Mouse (Mus musculus) midbrain, embryonic 14.5 days (tissue): ENCODE data around the gene Zfp989. TPM values are rescaled to one million over a fixed set of nuclear protein-coding genes. Genes with fewer than 3 reads are reported as not detected.
"Not testable (repeated sequence)": the region's sequence is repeated elsewhere in the genome, so short reads cannot be mapped to it uniquely, and the experiment has no call there.

Source experiments
- ATAC-seq: fragments of 200-750 bp; cut with Nextera tagmentation; 2 replicates; pipeline ENCODE4 v1.8.0; 2017; ENCODE audit warnings: moderate number of reproducible peaks, moderate library complexity; ENCODE audit not compliant: low FRiP score, low TSS enrichment
- DNase-seq: peaks from one replicate; pipeline ENCODE4 v3.0.0-alpha.2; 2015
- H3K27ac ChIP-seq: fragments of 300-500 bp; sonication (generic); replicated peaks from 2 replicates; pipeline ENCODE4 v1.5.1; 2014; ENCODE audit warnings: mild to moderate bottlenecking, low read depth, low read length, moderate library complexity
- H3K27me3 ChIP-seq: fragments of 300-500 bp; sonication (generic); 2 replicates; pipeline ENCODE4 v1.6.1; 2014; ENCODE audit warnings: low read length, control low read depth, mixed read lengths; ENCODE audit not compliant: control insufficient read depth, insufficient read depth
- H3K36me3 ChIP-seq: fragments of 300-500 bp; sonication (generic); 2 replicates; pipeline ENCODE4 v1.6.1; 2014; ENCODE audit warnings: low read length, control low read depth; ENCODE audit not compliant: control insufficient read depth, insufficient read depth
- H3K4me1 ChIP-seq: fragments of 300-500 bp; sonication (generic); 2 replicates; pipeline ENCODE4 v1.6.1; 2014; ENCODE audit warnings: mild to moderate bottlenecking, antibody characterized with exemption, low read length, control low read depth; ENCODE audit not compliant: control insufficient read depth, insufficient read depth
- H3K4me2 ChIP-seq: fragments of 300-500 bp; sonication (generic); 2 replicates; pipeline ENCODE4 v1.6.1; 2014; ENCODE audit warnings: mild to moderate bottlenecking, low read length, moderate library complexity
- H3K4me3 ChIP-seq: fragments of 300-500 bp; sonication (generic); replicated peaks from 2 replicates; pipeline ENCODE4 v1.5.1; 2014; ENCODE audit warnings: low read depth, low read length
- H3K9ac ChIP-seq: fragments of 300-500 bp; sonication (generic); replicated peaks from 2 replicates; pipeline ENCODE4 v1.6.1; 2014; ENCODE audit warnings: mild to moderate bottlenecking, low read length, moderate library complexity
- H3K9me3 ChIP-seq: fragments of 300-500 bp; sonication (generic); 2 replicates; pipeline ENCODE4 v1.6.1; 2016; ENCODE audit warnings: low read length, control low read depth, mixed read lengths; ENCODE audit not compliant: control insufficient read depth
- WGBS: fragments of 180-500 bp; shearing (Covaris S2); extraction: QIAGEN DNeasy Blood & Tissue Kit; methylation state at CpG from one replicate; pipeline ENCODE4 v1.1.7; 2014; 5-methylcytosine and 5-hydroxymethylcytosine counted together
- polyA plus RNA-seq: library from polyadenylated mRNA; unstranded; fragments of >200 nt; fragmentation: Nextera tagmentation; extraction: Ambion mirVana; gene quantifications from 2 replicates; pipeline ENCODE4 v1.2.1, GENCODE M21; 2014

Zfp989 gene
- polyA plus RNA-seq: 0.11 TPM in 1 of 2 replicates, not detected in the other

GRCm38 (mm10) chr4:146971757-146972156, at the start of gene Zfp989:
Zfp989 (plus strand) TSS chr4:146971976.
- not testable (repeated sequence) for H3K27ac ChIP-seq, DNase-seq, H3K9ac ChIP-seq, H3K36me3 ChIP-seq, H3K4me1 ChIP-seq, H3K9me3 ChIP-seq, H3K4me2 ChIP-seq, H3K27me3 ChIP-seq, H3K4me3 ChIP-seq, ATAC-seq
- WGBS: 86% methylated on average over 5 of the region's 5 CpGs

- peak; percentile 5 for DNase-seq
- Histone ChIP-seq H3K27me3 (no peaks in the 10 kb centered on the region), H3K36me3 (no peaks in the 10 kb centered on the region), H3K4me3 (peak overlapping the region; percentile 19), H3K4me2 (peak overlapping the region; percentile 22), H3K27ac (no peak overlapping the region), H3K9ac (no peak overlapping the region), H3K9me3 (peaks cover 21% of the 10 kb centered on the region), H3K4me1 (no peaks in the 10 kb centered on the region)
- ATAC-seq: peak; percentile 66
- WGBS: 10% methylated on average over 77 of the region's 77 CpGs
Observed at GRCm38 (mm10) chr4:146932311-146933082, 39.3 kb upstream of the Zfp989 start.

DNA sequence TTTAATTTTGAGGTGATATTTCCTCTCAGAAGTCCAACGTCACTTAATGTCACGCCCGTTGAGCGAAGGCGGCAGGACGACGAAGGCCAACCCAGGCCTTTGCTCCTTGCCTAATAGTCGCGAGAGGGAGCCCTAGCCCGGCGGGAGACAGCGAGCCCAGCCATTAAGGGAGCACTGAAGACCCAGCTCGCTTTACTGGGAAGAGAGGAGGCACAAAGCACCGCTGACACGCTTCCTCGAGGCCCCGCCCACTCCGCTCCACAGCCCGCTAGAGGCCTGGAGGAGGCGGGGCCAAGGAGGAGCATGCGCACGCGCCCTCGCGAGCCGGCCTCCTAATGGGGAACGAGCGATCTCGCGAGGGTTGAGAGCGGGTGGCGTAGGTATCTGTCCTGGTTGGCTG, 30.1 kb upstream of the Zfp989 start:
- 60% methylated on average over 32 of the region's 32 CpGs for WGBS
- not testable (repeated sequence) for H3K4me3 ChIP-seq, H3K9ac ChIP-seq, ATAC-seq, H3K27ac ChIP-seq, H3K9me3 ChIP-seq, H3K36me3 ChIP-seq, H3K4me1 ChIP-seq, H3K27me3 ChIP-seq, H3K4me2 ChIP-seq, DNase-seq

DNA sequence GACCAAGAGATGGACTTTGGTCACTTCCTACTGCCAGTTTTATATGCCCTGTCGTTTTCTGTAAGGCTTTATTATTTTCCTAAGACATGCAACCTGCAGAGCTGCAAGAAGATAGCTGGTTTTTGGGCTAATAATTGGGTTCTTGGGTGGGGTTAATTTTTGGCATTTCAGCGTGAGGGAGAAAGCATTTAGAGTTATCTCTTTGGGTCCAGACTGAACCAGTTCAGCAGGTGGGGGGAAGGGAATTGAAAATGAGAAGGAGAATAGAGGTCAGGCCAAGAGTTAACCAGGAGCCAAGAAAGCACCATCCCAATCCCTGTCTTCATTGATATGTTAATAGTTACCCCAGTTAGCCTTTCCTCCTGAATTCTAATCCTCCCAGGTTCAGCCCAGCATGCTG, 4.8 kb downstream of the Zfp989 start:
- not testable (repeated sequence) for H3K4me2 ChIP-seq, H3K27me3 ChIP-seq, H3K4me3 ChIP-seq, H3K4me1 ChIP-seq, H3K27ac ChIP-seq, H3K9ac ChIP-seq, H3K36me3 ChIP-seq, ATAC-seq, H3K9me3 ChIP-seq, DNase-seq
- WGBS: 12% methylated on average over 2 of the region's 2 CpGs

GRCm38 (mm10) chr4:147018400-147018799, 46.6 kb downstream of the Zfp989 start:
- no CpG with 5 or more reads among the region's 1 CpGs for WGBS
- H3K4me3 ChIP-seq, H3K4me2 ChIP-seq, H3K9ac ChIP-seq, H3K27me3 ChIP-seq, DNase-seq, H3K9me3 ChIP-seq, ATAC-seq, H3K36me3 ChIP-seq, H3K4me1 ChIP-seq, H3K27ac ChIP-seq: not testable (repeated sequence)

GRCm38 (mm10) chr4:147021550-147021949, 49.8 kb downstream of the Zfp989 start, which contains the start of gene Rex2:
Rex2 (plus strand) TSS chr4:147021850.
- not testable (repeated sequence) for H3K9ac ChIP-seq, H3K4me2 ChIP-seq, H3K4me3 ChIP-seq, ATAC-seq, H3K27ac ChIP-seq, H3K27me3 ChIP-seq, H3K9me3 ChIP-seq, H3K4me1 ChIP-seq, DNase-seq, H3K36me3 ChIP-seq
- WGBS: no CpG with 5 or more reads among the region's 6 CpGs

- H3K36me3 ChIP-seq, H3K9me3 ChIP-seq, ATAC-seq, H3K4me2 ChIP-seq, H3K4me3 ChIP-seq, H3K27me3 ChIP-seq, H3K9ac ChIP-seq, H3K27ac ChIP-seq, DNase-seq, H3K4me1 ChIP-seq: not testable (repeated sequence)
- WGBS: 78% methylated on average over 1 of the region's 1 CpGs
Observed at GRCm38 (mm10) chr4:147026374-147026773, 54.6 kb downstream of the Zfp989 start.

GRCm38 (mm10) chr4:147031308-147032036, 59.7 kb downstream of the Zfp989 start:
- not testable (repeated sequence) for H3K4me3 ChIP-seq, DNase-seq, H3K9me3 ChIP-seq, H3K27me3 ChIP-seq, H3K27ac ChIP-seq, H3K4me1 ChIP-seq, H3K4me2 ChIP-seq, H3K9ac ChIP-seq, H3K36me3 ChIP-seq
- 92% methylated on average over 1 of the region's 2 CpGs for WGBS
- peak; percentile 60 for ATAC-seq
